26 mouse cellular contexts compared by ENCODE assay signal in the genomic region with DNA sequence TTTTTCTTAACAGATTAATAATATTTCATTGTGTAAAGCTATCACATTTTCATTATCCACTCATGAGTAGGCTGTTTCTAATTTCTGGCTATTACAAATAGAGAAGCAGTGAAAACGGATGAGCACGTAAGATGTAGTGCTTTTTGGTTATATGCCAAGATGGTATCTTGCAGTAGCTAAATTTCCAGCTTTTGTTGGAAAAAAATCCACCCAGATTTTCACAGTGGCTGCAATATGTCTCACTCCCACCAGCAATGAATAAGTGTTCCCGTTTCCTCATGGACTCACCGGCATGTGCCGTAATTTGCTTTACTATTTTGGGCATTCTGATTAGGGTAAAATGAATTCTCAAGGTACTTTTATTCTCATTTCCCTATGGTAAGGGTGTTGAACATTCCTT.
A peak's percentile ranks its signal among the peaks of the same experiment; 100 is the strongest.
DNase-seq lines count a peak whose midpoint lies in the region; ATAC-seq and TF ChIP-seq lines count a peak whose summit lies in the region.
"Had no signal": no experiment of that assay in that cellular context is flagged by ENCODE, and none has a peak within 500 bp of the region (broad histone marks: within the 10 kb centered on the region; RNA-seq: fewer than 3 reads in every experiment).

No protein-coding gene starts in this region.

- no peak for DNase-seq in frontal cortex, postnatal 25 days (ENCODE audit: low spot score in 2 of 2)
- DNase-seq in right cerebral cortex, adult 18-20 months, result peak; percentile 39
- no peak for DNase-seq in right cerebral cortex, postnatal 14 days
- DNase-seq in layer of hippocampus, adult 2 months (ENCODE audit: low spot score in 2 of 2), result peak; percentile 24 to 26
- peak; percentile 54 for DNase-seq in telencephalon, adult 2 months (ENCODE audit: low read depth, low spot score)
- DNase-seq: adrenal gland, postnatal 14 days; cerebellum, adult 18-20 months; gastrocnemius, postnatal 36 days; heart, adult 18-20 months; heart, postnatal 4 days; kidney, adult 9 months; kidney, postnatal 10 days; lung, embryonic 14.5 days; lung, postnatal 14 days; spleen, adult 18-20 months; thymus, postnatal 4 days had no signal

- TF ChIP-seq CTCF in layer of hippocampus, adult 2 months (conservative IDR thresholded peaks at IDR 0.05), result no peak

- H3K4me3 ChIP-seq in layer of hippocampus, adult 2 months, result no peak overlapping the region
- H3K4me3 ChIP-seq: embryonic facial prominence, embryonic 13.5 days; limb, embryonic 12.5 days; liver, embryonic 15.5 days; midbrain, embryonic 15.5 days had no signal

- 0 out of 2 replicates have a peak, but pooled peaks have one; percentile 13 for ATAC-seq in frontal cortex, adult (ENCODE audit: low TSS enrichment)
- no peak for ATAC-seq in erythroid progenitor cell, adult 5-6 weeks (replicated peaks; ENCODE audit: low FRiP score, poor library complexity, severe bottlenecking)
- ATAC-seq: intestine, postnatal 0 days; midbrain, embryonic 15.5 days; Patski had no signal

- H3K27ac ChIP-seq in layer of hippocampus, adult 2 months, result peak overlapping the region; percentile 2
- H3K27ac ChIP-seq: embryonic facial prominence, embryonic 13.5 days; hindbrain, embryonic 14.5 days; limb, embryonic 12.5 days; liver, embryonic 15.5 days; midbrain, embryonic 15.5 days; stomach, postnatal 0 days had no signal

Comparison
In these comparisons a context has a peak if more than half of its experiments do, and no peak if none do; other contexts are left out.
1. DNase-seq: peak in right cerebral cortex, adult 18-20 months (single experiment), layer of hippocampus, adult 2 months (2 of 2) and telencephalon, adult 2 months (single experiment); none in frontal cortex, postnatal 25 days (0 of 2) and right cerebral cortex, postnatal 14 days (single experiment).